Mouse (Mus musculus) cerebellum, adult 9-11 months (tissue): Measurements from ENCODE around the gene Gm49318.

Source experiments
- DNase-seq: peaks from one replicate; pipeline ENCODE4 v3.0.0; 2022

Gm49318 gene

DNA sequence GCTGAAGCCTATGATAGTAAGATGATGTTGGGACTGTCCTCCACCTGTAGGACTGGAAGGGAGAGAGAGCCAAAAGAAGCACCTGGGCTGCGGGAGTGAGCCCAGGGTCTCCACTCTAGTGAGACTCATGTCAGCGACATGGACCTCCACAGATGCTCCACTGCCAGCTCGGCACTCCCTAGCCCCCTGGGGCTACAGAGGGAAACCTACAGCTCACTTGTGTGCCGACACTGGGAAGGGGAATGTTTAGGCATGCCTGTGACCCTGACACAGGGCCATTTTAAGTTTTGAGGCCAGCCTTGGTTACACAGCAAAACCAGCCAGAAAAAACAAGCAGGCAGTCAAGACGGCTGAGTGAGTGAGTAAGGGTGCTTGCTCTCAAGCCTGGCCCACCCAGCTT is 3.9 kb downstream of the Gm49318 start:
- DNase-seq: no peak

DNA sequence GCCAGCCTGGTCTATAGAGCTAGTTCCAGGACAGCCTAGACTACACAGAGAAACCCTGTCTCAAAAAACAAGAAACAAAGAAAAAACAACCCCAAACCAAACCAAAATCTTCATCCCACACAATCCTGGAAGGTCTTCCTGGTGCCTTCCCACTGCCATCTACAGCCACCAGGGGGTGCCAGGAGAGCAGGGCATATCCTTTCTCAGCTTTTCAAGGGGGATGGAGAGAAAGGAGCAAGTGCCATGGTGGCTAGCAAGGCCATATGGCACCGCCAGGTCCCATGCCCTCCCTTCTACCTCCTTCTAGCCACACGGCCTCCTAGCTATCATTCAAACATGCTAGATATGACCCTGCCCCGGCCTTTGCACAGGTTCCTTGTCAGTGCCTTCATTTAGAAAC is 4.6 kb downstream of the Gm49318 start:
- peak; percentile 75 for DNase-seq

DNA sequence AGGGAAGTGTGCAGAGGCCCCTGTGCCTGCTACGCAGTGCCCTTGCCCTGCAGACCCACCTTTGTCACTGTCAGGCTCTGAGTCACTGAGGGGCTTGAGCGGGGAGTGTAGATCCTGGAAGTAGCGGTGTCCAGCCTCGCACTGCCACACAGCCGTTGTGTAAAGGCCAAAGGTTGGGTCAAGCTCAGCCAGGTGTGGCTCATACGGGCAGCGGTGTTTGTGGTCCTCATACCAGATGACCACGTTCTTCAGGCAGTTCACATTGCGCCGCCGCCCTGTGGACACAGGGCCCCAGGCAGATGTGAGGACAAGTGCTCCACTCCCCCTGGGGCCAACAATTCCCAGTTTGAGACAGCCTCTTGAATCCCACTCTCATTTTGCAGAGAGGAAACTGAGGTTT is 5.4 kb downstream of the Gm49318 start:
- DNase-seq: no peak

DNA sequence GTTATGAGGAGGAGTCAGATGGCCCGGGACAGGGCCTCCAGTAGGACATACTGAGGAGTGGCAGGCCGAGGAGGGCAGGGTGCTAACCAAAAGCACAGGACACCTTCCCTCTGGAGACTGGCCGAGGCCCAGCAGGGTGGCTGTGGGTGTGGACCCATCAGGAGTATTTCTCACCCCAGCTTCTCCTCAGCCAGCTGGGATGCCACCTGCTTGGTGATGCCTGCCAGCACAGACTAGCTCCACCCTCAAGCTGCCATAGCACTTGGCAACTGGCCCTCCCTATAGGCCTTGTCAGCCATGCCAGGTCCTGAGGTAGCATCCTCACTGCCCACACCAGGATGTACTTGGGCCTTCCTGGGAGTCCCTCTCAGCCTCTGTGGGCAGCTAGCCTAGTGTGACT is 6.7 kb downstream of the Gm49318 start:
- DNase-seq: peak; percentile 96

DNA sequence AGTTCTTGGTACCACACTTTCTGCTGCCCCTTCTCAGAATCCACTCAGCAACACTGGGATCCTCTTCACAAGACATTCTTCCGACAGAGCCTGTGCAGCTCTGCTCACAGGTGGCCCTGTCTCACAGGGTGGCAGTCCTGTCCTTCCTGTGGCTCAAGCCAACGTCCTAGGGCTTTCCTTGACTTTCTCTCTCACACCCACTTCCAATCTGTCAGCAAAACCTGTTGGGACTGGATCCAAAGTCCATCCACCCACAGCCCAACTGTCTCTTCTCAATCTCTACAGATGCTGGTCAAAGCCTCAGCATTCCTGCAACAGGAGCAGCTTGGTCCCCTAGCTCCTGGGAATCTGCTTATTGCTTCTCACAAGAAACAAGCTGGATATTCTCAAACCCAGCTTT is 9.7 kb downstream of the Gm49318 start:
- peak; percentile 86 for DNase-seq

DNA sequence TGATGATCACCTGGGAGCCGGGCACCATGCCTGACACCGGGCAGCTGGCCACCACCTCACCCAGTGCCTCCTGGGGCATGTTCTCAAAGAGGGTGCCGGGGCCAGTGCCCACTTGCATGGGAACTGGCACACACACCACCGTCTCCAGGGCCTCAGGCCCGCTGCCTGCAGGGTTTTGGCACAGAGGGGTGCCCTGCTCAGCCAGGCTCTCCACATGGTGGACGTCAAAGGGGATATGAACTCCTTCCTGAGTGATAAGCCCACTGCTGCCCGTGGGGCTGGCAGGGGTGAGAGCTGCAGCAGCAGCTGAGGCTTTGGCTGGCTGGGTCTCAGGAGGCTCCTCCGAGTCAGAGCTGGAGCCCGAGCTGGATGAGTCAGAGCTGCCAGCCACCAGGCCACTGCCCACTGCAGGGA is 13.0 kb downstream of the Gm49318 start:
- peak; percentile 85 for DNase-seq

DNA sequence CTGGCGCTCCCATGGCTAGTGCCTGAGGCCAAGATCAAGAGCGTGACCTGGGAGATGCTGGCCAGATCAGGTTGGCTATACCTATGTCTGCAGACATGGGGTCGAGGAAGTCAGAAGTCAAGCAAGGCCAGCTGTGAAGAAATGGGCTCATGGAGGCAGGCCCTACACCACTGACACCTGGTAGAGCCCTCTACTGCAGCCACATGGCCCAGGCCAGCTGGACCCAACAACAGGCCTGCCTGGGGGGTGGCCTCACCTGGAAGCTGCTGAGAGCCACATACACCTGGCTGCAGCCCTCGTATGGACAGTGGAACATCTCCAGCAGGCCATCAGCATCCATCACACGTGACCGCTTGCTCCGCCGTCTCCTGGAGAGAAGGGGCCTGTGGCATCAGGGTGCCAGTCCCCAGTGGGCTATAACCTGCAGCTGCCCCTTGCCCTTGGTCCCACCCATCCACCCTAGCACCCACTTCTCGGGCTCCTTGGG is 14.0 kb downstream of the Gm49318 start:
- no peak for DNase-seq

DNA sequence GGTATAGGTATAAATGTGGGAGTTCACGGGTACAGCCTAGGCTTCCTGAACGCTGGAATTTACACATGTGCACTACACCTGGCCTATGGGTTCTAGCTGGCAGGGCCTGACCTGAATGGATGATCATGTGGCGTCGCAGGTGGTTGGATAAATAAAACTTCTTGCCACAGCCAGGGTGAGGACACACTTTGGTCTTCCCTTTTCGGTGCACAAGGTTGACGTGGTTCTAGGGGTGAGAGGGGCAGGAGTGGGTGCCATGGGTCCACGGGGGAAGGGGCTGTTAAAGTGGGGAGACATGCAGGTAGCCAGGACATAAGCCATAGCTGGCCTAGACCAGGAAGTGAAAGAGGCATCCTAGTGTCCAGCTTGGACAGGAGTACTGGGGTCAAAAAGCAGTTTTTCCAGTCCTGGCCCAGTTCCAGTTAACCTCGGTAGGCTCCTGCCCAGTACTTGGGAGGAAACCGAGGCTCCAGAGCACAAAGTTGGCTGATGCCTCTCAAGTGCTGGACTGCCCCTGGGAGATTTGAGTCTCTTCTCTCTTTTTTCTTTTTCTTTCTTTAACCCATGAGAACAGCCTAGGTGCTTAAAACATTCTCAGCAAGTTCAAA is 14.7 kb downstream of the Gm49318 start:
- DNase-seq: no peak

DNA sequence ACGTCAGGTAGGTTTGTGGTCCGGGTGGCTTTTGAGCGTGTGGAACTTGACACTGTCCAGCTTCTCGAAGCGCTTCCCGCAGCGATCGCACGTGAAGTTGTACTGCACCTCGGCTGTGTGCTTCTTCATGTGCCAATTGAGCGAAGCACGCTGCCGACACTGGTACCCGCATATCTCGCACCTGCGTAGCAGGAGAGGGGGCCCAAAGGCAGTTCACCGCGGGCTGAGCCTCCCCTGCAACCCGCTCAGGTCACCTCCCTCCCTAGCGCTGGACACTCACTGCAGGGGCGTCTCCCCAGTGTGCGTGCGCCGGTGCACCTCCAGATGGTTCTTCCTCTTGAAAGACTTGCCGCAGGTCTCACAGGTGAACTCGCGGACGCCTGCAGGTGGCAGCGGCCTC is 15.3 kb downstream of the Gm49318 start:
- DNase-seq: peak; percentile 70

DNA sequence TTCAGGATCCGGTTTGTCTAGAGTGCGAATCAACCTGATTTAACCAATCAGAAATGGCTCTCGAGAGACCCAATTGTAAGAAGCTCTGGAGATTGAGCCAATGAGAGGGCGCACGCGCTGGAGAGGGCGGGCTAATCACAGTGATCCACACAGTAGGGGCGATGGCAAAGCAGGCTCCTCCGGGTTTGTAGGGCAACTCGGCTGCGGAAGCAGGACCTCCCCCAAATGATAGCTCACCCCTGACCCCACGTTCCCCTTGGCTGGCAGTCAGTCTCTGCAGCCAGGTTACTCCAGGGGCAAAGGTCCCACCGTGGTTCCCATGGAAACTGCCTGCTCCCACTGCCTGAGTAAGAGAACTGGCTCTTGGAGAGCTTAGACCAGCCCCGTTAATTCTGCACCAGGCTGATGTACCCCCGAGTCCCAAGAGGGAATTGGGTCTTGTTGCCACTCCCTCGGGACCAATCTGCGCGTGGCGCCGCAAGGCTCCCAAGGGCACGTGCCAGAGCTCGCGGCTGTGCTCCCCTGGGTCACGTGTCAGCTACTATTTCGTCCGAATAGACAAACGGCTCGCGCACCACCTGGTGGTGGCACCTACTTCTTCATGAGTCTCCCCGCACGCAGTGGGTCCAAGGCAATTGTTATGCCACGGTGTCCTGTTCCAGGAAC is 16.5 kb downstream of the Gm49318 start:
- peak; percentile 89 for DNase-seq

DNA sequence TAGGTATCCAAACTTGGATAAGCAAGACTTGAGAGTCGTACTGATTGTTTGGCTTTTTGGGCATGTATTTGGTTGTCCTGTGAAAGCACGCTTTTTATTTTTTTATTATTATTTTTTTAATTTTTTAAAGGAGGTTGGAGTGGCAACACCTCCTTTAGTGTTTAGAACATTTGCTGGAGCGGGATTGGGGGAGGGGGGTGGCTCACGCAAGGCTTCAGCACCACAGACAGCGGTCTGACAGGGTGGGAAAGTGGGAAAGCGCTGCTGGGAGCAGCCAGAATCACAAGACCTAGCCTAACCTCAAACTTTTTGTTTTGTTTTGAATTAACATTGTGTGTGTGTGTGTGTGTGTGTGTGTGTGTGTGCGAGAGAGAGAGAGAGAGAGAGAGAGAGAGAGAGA is 17.4 kb downstream of the Gm49318 start:
- no peak for DNase-seq

DNA sequence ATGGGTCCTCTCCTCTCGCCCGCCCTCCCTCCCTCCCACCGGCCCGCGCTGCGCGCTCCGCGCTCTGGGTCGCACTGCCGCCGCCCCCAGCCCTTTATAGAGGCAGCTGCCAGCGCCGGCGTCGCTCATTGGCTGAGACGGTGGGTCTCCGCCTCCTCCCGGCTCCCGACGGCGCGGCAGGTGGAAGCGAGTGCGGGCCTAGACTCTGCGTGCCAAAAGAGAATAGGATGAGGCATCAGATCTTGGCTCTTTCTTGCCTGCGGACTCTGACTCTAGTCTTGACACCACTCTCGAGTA is 19.2 kb downstream of the Gm49318 start, which contains the start of gene Elavl3:
Gene Elavl3 (minus strand): TSS at position 66 of the 297 bp plus-strand sequence.
- DNase-seq: peak; percentile 93

DNA sequence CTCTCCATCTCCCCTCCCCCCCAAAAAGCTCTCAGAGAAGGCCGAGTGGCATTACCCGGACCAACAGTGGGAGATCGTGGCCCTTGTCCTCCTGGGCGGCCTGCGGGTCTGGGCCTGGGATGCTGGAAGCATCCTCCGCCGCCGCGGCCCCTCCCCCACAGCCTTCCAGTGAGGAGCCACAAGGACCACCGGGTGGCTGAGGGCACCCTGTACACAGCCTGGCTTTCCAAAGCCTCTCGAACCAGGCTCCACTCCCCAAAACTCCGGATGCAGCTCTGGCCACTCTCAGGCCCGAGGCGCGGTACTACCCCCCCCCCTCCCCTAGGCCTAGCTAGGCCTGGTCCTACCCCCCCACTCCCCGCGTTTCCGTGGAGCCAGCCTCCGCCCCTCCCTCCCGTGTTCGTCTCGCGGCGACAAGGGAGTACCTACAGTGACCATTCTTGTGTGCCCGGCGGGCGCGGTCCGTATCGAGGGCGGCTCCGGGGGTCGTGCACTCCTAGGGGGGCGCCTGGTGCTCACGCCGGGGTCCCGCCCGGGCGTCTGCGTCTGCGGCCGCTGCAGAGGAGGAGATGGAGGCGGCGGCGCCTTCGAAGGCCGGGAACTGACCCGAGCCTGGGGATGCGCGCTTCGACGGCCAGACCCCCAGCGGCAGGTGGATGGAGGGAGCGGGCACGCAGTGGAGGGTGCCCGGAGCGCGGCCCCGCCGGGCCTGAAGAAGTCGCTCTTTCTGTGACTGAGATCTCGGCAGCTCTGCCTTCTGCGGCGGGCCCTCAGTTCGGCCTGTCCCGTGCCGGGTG is 19.7 kb downstream of the Gm49318 start:
- peak; percentile 84 for DNase-seq

DNA sequence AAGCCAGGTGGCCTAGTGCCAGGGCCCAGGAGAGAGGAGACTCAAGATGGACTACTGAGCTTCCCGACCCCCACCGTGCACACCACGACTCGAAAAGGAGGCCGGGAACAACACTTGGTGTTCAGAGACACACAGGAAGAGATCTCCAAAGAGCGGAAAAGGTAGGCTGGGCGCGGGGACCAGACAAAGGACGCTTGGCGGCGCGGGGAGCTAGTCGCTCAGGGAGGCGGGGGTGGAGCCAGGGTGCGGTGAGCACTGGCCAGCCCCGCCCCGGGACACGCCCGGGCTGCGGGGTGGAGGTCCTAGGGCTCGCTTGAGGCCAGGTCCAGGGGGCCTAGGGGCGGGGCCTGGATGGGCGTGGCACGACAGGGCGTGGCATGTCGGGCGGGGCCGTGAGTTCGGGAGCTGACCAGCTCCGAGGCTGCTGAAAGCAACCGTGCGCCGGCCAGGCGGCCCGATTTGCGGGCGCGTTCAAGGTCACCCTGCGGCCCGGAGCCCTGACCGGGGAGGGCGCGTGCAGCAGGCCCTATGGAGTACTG is 20.6 kb downstream of the Gm49318 start:
- peak; percentile 92 for DNase-seq

DNA sequence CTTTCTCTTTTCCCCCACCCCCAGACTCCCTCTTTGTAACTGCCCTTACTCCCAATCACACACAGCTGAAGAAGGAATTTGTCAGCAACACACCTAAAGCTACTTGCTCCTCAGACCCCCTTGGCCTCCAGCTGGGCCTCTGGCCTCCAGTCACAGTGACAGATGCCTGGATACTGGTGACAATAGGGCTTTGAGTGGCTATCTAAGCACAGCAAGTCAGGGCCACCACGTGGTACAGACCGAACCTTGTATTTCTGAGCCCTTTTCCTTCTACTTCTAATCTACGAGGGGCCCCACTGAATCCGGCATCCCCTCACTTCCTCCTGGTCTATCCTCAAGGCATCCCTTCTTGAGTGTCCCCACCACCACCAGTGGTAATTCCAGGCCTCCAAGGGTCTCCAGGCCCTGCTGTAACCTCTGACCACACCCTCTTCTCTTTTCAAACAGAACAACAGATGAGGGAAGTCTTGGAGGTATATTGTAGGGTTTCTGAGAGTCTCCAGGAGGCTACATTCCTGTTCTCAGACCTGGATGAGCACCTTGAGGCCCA is 21.3 kb downstream of the Gm49318 start:
- peak; percentile 75 for DNase-seq

DNA sequence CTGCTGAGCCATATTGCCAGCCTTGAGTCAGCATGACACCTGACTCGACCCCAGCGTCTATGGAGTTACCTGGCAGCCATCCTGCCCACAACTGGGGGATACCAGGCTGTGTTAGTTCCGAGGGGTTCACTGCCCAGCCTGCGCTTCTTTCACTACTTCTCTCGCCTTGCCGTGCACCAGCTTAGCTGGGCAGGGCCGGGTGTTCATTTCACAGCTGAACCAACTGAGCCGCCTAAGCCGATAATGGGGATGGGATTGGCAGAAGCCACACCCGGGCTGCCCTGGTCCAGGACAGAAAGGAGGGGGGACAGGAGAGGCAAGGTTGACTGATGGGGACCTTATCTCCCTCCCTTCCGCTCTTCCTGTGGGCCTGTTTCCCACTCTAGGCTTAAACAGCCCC is 21.7 kb downstream of the Gm49318 start:
- peak; percentile 70 for DNase-seq

DNA sequence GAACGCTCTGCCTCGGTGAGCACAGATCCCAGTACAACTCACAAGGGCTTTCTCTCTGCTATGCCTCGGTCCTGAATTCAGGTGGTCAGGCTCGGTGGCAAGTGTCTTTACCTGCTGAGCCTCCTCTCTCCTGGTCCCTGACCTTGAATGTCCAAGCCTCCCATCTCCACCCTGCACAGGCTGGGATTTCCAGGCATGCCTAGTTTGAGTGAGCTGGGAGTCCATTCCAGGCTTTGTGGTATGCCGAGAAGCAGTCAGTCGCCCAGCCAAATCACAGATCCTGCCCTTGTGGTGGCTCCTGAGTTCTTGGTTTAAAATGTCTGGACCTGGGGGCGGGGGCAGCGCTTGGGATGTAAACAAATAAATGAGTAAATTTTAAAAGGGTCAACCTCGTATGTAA is 23.7 kb downstream of the Gm49318 start:
- DNase-seq: no peak

DNA sequence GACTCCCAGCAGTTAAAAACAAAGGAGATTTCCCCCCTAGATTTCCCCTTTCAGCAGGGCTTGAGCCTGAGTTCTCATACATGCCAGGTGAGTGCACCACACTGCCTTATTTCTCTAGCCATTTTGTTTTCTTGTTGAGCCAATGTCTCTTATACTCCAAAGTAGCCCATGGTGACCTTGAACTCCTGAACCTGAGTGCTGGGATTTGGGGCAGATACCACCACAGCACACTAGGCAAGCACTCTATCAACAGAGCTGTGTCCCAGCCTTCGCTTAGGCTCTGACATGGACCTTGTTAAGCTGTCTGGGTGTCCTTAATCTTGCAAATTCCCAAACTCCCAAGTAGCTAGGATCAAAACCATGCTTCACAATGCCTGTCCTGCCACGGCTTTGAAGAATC is 29.2 kb downstream of the Gm49318 start:
- DNase-seq: no peak

DNA sequence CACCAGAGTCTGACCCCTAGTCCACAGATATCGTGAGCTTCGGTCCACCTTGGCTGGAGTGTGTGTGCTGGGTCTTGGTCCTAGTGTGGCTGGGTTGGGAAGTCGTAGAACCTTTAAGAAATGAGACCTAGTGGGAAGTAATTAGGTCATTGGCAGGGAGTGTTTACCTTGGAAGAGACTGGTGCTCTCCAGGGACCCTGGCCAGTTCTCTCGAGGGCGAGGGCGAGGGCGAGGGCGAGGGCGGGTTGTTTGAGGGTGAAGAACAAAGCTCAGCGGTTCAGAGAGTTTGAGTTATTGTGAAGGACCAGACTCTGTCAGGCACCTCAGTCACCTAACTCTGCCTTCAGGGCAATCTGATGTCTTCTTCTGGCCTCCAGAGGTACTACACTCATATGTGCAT is 33.2 kb downstream of the Gm49318 start:
- DNase-seq: no peak

DNA sequence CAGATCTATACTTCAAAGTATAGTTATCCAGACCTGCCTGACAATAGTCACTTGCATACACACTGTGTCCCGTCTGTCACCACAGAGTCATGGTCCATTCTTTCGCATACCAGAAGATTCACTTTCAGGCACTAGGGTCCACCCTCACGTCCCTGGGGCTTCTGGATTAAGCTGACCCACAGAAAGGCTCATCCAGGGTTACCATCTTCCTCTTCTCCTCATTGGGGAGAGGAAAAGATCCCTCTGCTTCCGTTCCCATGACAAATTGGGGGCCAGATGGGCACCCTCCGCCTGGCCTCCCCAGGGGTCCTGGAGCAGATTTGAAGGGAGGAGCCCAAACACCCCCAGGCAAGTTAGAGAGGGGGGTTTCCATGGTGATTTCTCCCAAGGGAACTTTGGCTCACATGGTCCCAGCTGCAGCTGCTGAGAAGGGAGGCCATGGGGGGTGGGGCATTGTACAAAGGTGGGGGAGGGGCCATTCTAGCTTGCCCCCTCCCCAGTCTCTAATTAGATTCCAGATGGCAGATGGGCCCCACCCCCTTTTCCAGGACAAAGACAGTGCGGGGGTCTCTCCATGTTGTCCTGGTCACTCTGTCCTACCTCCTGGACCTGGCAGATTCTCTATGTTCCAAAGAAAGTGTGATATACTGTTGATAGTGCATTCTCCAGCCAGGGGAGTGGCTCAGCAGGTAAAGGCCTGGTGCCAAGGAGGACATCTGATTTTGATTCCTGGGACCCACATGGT is 35.6 kb downstream of the Gm49318 start:
- DNase-seq: no peak

DNA sequence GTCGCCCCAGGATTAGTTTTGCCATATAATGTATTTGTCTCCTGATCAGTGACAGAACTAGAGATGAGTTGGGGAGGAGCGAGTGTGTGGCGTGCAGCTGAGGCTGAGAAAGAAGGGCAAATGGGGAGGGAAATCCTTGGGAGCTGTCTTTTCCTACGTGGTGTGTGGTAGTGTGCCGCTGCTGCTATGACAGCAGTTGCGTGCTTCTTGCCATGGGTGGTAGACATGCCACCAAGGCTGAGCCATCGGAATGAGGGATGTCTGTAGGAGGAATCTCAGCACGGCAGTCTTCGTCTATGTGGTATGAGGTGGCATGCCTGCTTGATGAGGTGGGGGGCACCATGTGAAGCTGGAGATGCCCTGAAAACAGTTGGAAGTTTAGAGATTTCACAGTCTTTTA is 40.7 kb downstream of the Gm49318 start:
- no peak for DNase-seq

DNA sequence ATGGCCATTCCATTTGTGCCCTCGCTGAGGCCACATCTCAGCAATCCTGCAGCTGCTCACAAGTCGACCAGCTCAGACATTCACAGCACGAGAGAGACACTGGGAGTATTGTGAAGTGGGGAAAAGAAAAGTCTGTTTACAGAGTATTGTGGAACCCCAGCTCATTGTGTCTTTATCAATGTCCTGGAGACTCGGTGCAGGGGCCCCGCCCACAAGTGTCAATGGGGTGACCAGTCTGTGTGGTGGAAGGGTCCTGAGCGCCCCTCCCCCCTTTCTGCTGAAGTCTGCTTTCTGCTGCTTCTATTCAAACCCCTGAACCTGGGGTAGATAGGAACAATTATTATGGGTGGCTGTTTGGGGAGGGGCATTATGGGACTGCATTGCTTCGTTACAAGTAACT is 42.6 kb downstream of the Gm49318 start:
- DNase-seq: no peak

DNA sequence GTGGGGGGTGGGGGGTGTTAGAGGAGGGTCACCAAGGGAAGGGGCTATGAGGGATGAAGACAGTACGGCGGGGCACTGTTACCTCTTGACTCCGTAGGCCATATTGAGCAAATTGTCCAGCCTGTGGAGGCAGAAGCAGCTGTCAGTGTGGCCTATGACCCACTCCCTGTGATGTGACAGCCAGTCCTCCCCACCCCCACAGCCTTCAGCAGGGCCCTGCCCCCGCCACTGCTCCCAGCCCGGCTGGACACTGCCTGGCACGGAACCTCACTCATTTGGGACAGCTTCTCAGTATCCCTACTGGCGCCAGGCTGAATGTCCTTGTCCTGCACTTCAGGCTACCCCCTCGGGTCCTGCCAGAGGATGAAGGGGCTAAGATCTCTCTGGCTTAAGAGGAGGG is 46.5 kb downstream of the Gm49318 start:
- DNase-seq: peak; percentile 55
